Mouse (Mus musculus) thymus, adult 2 months (tissue): ENCODE data around the gene Ptpn18. TPM values are rescaled to one million over a fixed set of nuclear protein-coding genes. Genes with fewer than 3 reads are reported as not detected.

ENCODE experiments used
- DNase-seq: peaks from one replicate; pipeline ENCODE4 v3.0.0; 2021
- H3K27ac ChIP-seq: fragments of 200-500 bp; 2 replicates; pipeline ENCODE4 v1.5.1; 2012; ENCODE audit warnings: low read length, control low read depth; ENCODE audit not compliant: control insufficient read depth, insufficient read depth
- H3K27me3 ChIP-seq: fragments of 200-500 bp; 2 replicates; pipeline ENCODE4 v1.6.1; 2012; ENCODE audit warnings: mild to moderate bottlenecking, low read length, moderate library complexity, mixed read lengths; ENCODE audit not compliant: control insufficient read depth, insufficient read depth
- H3K36me3 ChIP-seq: fragments of 200-500 bp; 2 replicates; pipeline ENCODE4 v1.6.1; 2012; ENCODE audit warnings: mild to moderate bottlenecking, low read length, moderate library complexity; ENCODE audit not compliant: control insufficient read depth, insufficient read depth
- H3K4me1 ChIP-seq: fragments of 200-500 bp; replicated peaks from 2 replicates; pipeline ENCODE4 v1.6.1; 2012; ENCODE audit warnings: low read length; ENCODE audit not compliant: control insufficient read depth, insufficient read depth
- H3K4me3 ChIP-seq: fragments of 200-500 bp; 2 replicates; pipeline ENCODE4 v1.5.1; 2012; ENCODE audit warnings: mild to moderate bottlenecking, low read length, control low read depth, moderate library complexity; ENCODE audit not compliant: control insufficient read depth, insufficient read depth
- CTCF ChIP-seq: fragments of 200-500 bp; IDR thresholded peaks from 2 replicates; pipeline ENCODE4 v1.5.1; 2012; ENCODE audit warnings: mild to moderate bottlenecking, control low read depth, low read length, moderate library complexity, borderline replicate concordance; ENCODE audit not compliant: control insufficient read depth, poor library complexity, insufficient read depth; ENCODE audit errors: extremely low read depth
- POLR2A ChIP-seq: fragments of 200-500 bp; IDR thresholded peaks from 2 replicates; pipeline ENCODE4 v1.6.1; 2012; ENCODE audit warnings: mild to moderate bottlenecking, low read length, control low read depth, moderate library complexity; ENCODE audit not compliant: control insufficient read depth, poor library complexity, insufficient read depth; ENCODE audit errors: extremely low read depth
- WGBS: fragments of 180-500 bp; shearing (Covaris S2); methylation state at CpG from one replicate; pipeline ENCODE4 v1.1.7; 2018; 5-methylcytosine and 5-hydroxymethylcytosine counted together
- polyA plus RNA-seq: library from polyadenylated mRNA; depleted of rRNA; stranded (reverse); fragments of >200 nt; gene quantifications from 2 replicates; pipeline ENCODE4 v1.2.3, GENCODE M21; 2012; rRNA removed

Ptpn18 gene
- polyA plus RNA-seq, 1 experiment: 705 TPM

- DNase-seq: no peak
- H3K4me3 ChIP-seq: no peak overlapping the region
- TF ChIP-seq POLR2A (no peak), CTCF (no peak)
- WGBS: 52% methylated on average over 6 of the region's 6 CpGs
- H3K27me3 ChIP-seq: no peaks in the 10 kb centered on the region
- no peak overlapping the region for H3K27ac ChIP-seq
- no peaks in the 10 kb centered on the region for H3K36me3 ChIP-seq
- no peaks in the 10 kb centered on the region for H3K4me1 ChIP-seq
Observed at GRCm38 (mm10) chr1:34522205-34522849, 62.8 kb downstream of the Ptpn18 start.

DNA sequence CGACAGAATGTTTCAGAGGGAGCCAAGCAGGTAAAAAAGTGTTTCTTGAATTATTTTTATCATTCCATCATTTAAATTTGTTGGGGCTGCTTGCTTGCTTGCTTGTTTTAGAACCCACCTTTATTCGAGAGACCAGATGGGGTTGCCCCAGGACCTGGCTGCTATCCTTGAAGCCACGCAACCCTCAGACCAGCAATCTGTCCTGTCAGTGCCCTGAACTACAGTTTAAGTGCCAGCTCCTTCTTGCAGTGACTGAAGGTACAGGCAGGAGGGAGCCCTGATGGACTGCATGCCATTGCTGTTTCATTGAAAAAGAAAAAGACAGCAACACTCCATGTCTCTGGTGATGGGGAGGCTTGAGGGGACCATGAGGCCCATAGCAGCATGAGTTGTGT lies 63.3 kb downstream of the Ptpn18 start:
- H3K27ac ChIP-seq: no peak overlapping the region
- no peak for DNase-seq
- no peaks in the 10 kb centered on the region for H3K4me1 ChIP-seq
- H3K4me3 ChIP-seq: no peak overlapping the region
- no peaks in the 10 kb centered on the region for H3K27me3 ChIP-seq
- TF ChIP-seq POLR2A (no peak), CTCF (no peak)
- 89% methylated on average over 3 of the region's 3 CpGs for WGBS
- H3K36me3 ChIP-seq: no peaks in the 10 kb centered on the region

DNA sequence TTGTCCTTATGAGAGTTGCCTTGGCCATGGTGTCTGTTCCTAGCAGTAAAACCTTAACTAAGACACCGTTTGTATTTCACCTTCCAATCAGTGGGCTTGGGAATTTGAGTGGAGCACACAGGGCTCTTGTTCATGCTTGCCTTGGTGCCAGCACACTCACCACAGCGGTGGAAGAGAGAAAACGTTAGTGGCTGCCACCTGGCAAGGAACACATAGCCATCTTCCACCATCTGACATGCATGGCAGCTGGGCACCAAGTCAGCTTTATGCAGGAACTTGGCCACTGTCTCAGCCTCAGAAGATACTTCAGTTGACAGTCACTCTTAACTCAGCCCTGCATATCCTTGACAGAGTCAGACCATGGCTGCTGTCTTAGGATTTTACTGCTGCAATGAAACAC lies 64.1 kb downstream of the Ptpn18 start:
- Histone ChIP-seq H3K4me1 (no peaks in the 10 kb centered on the region), H3K4me3 (no peak overlapping the region), H3K36me3 (no peaks in the 10 kb centered on the region), H3K27ac (no peak overlapping the region), H3K27me3 (no peaks in the 10 kb centered on the region)
- no peak for DNase-seq
- TF ChIP-seq CTCF: no peak
- TF ChIP-seq POLR2A: no peak
- 81% methylated on average over 3 of the region's 3 CpGs for WGBS

Other genes starting within 250 kb of the Ptpn18 start
- gene Ccdc115, start 20.1 kb upstream of the Ptpn18 start, polyA plus RNA-seq: 29.6 and 35.1 TPM in 2 replicates
- gene Imp4, start 19.9 kb upstream of the Ptpn18 start, polyA plus RNA-seq: 74.7 and 76.7 TPM in 2 replicates
- gene Prss39, start 38.6 kb downstream of the Ptpn18 start, polyA plus RNA-seq: 0.10 and 0.35 TPM in 2 replicates
- 0.20 TPM in 1 of 2 replicates, not detected in the other for gene Cfc1, start 75.9 kb downstream of the Ptpn18 start, polyA plus RNA-seq
- gene Prss40, start 101.2 kb downstream of the Ptpn18 start, polyA plus RNA-seq: not detected in 2 replicates
- not detected in 2 replicates for gene Amer3, start 119.9 kb downstream of the Ptpn18 start, polyA plus RNA-seq